Mouse (Mus musculus): ENCODE data around the gene Ptprt.

DNA sequence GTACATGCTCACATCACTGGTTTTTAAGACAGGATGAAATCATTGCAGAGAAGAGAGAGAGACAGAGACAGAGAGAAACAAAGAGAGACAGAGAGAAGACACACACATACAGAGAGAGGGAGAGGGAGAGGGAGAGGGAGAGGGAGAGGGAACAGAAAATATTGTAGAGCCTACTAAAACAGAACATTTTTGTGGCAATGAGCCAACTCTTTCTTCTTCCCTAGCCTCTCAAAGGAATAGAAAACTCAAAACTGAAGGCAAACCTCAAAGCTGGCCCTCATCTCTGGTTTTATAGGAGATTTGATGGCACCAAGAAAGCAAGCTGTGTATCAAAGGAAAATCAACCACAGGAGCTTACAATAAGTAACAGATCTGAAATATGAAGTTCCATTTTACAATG lies 176.9 kb downstream of the Ptprt start:
- TF ChIP-seq ZC3H11A (IDR thresholded peaks at IDR 0.05; ENCODE audit: low read depth, low read length) (no peak), CTCF (IDR thresholded peaks at IDR 0.05 in 2 of 3, conservative IDR thresholded peaks at IDR 0.05 in 1 of 3; ENCODE audit: control insufficient read depth in 1 of 3, insufficient read depth in 1 of 3, low read depth in 2 of 3, low read length in 3 of 3, poor library complexity in 1 of 3, severe bottlenecking in 1 of 3) (no peak), EP300 (IDR thresholded peaks at IDR 0.05; ENCODE audit: low read depth in 1 of 2, low read length in 2 of 2) (no peak), JUND (IDR thresholded peaks at IDR 0.05; ENCODE audit: low read depth, low read length) (no peak), UBTF (IDR thresholded peaks at IDR 0.05; ENCODE audit: borderline replicate concordance, insufficient read depth, low read depth, low read length) (no peak)
